Mouse (Mus musculus) heart, postnatal 36 days (tissue): ENCODE measurements around the gene Efcab11. TPM values are rescaled to one million over a fixed set of nuclear protein-coding genes. Genes with fewer than 3 reads are reported as not detected.
A peak's percentile ranks its signal among the peaks of the same experiment; 100 is the strongest.

Experiments
- DNase-seq, 2 experiments: peaks; one replicate each; pipeline ENCODE4 v3.0.0; 2021 to 2022
- intact Hi-C: fragments of 180-260 bp; cut with DNase I; formaldehyde crosslinking; loops from one replicate; pipeline ENCODE4 v1.15.1; 2025
- total RNA-seq, 2 experiments: library from RNA; stranded (reverse); gene quantifications; 2 replicates each; pipeline ENCODE4 v1.2.3; 2021

The Efcab11 gene
- total RNA-seq: not detected

- DNase-seq: peak; percentile 92 to 94
- intact Hi-C loops: loop anchor here (5.0 kb wide), 1 partner anchor 322 kb away; the partner anchor contains the start of gene Foxn3
These were observed at the start of gene Efcab11, which contains the start of gene Tdp1 for GRCm38 (mm10) chr12:99884269-99885261. Gene Efcab11 (minus strand): TSS chr12:99884439. Gene Tdp1 (plus strand): TSS chr12:99884517.

- DNase-seq: no peak
- intact Hi-C loops: no loop called here
These were observed 49.4 kb upstream of the Efcab11 start for GRCm38 (mm10) chr12:99933630-99934029.

- intact Hi-C loops: no loop called here
These were observed 48.0 kb upstream of the Efcab11 start for GRCm38 (mm10) chr12:99932245-99932644.

GRCm38 (mm10) chr12:99929160-99929559 lies 44.9 kb upstream of the Efcab11 start:
- no peak for DNase-seq
- intact Hi-C loops: no loop called here

More at GRCm38 (mm10) chr12:99932245-99932644, 48.0 kb upstream of the Efcab11 start:
- DNase-seq: no peak

GRCm38 (mm10) chr12:99928311-99928710 lies 44.1 kb upstream of the Efcab11 start:
- intact Hi-C loops: no loop called here
- DNase-seq: no peak

GRCm38 (mm10) chr12:99923703-99924102 lies 39.5 kb upstream of the Efcab11 start:
- intact Hi-C loops: no loop called here

GRCm38 (mm10) chr12:99923131-99923606 lies 38.9 kb upstream of the Efcab11 start:
- intact Hi-C loops: no loop called here
- DNase-seq: no peak

More at GRCm38 (mm10) chr12:99923703-99924102, 39.5 kb upstream of the Efcab11 start:
- no peak for DNase-seq

GRCm38 (mm10) chr12:99921045-99921444 lies 36.8 kb upstream of the Efcab11 start:
- intact Hi-C loops: no loop called here
- no peak for DNase-seq

- intact Hi-C loops: no loop called here
- no peak for DNase-seq
These were observed 35.4 kb upstream of the Efcab11 start for GRCm38 (mm10) chr12:99919636-99920035.

GRCm38 (mm10) chr12:99917800-99918427 lies 33.7 kb upstream of the Efcab11 start:
- DNase-seq: no peak
- intact Hi-C loops: no loop called here

- intact Hi-C loops: no loop called here
- no peak for DNase-seq
These were observed 27.2 kb upstream of the Efcab11 start for GRCm38 (mm10) chr12:99911466-99911865.

GRCm38 (mm10) chr12:99904537-99904936 lies 20.3 kb upstream of the Efcab11 start:
- intact Hi-C loops: no loop called here
- DNase-seq: no peak

GRCm38 (mm10) chr12:99902867-99903370 lies 18.7 kb upstream of the Efcab11 start:
- peak; percentile 17 to 29 for DNase-seq
- intact Hi-C loops: no loop called here

GRCm38 (mm10) chr12:99901973-99902866 lies 18.0 kb upstream of the Efcab11 start:
- intact Hi-C loops: loop anchor here (2.0 kb wide), 1 partner anchor 63 kb away; the partner anchor contains the start of gene Kcnk13
- DNase-seq: peak; percentile 37 to 39

- DNase-seq: no peak
- intact Hi-C loops: loop anchor here (1.0 to 2.0 kb wide), 2 partner anchors 65 to 206 kb away; partner anchors contain the start of gene Kcnk13
These were observed 15.8 kb upstream of the Efcab11 start for GRCm38 (mm10) chr12:99899991-99900390.

GRCm38 (mm10) chr12:99898248-99898870 lies 14.1 kb upstream of the Efcab11 start:
- DNase-seq: no peak
- intact Hi-C loops: no loop called here

- intact Hi-C loops: no loop called here
- no peak for DNase-seq
These were observed 13.6 kb upstream of the Efcab11 start for GRCm38 (mm10) chr12:99897846-99898245.

- intact Hi-C loops: no loop called here
- no peak for DNase-seq
These were observed 1.2 kb upstream of the Efcab11 start for GRCm38 (mm10) chr12:99885282-99885901.

GRCm38 (mm10) chr12:99883713-99884105 lies 530 bp downstream of the Efcab11 start:
- DNase-seq: no peak
- intact Hi-C loops: loop anchor here (5.0 kb wide), 1 partner anchor 321 kb away; the partner anchor contains the start of gene Foxn3
